Mouse (Mus musculus) MEL (cell line): ENCODE measurements around the gene Mroh2a.

Experiments
- BHLHE40 ChIP-seq: IDR thresholded peaks from 2 replicates; pipeline ENCODE4 v1.6.1; 2012; ENCODE audit warnings: low read depth, mild to moderate bottlenecking, inconsistent platforms, low read length, improper control_type of control experiment, borderline replicate concordance
- CTCF ChIP-seq, 3 experiments: IDR thresholded peaks in 2 of 3; conservative IDR thresholded peaks in 1 of 3; 2 replicates each; pipeline ENCODE4 v1.5.1; 2011 to 2012; ENCODE audit warnings: low read length in 3 of 3, low read depth in 2 of 3, mild to moderate bottlenecking in 2 of 3, improper control_type of control experiment in 1 of 3, inconsistent platforms in 1 of 3, mixed read lengths in 1 of 3, moderate library complexity in 1 of 3; ENCODE audit not compliant: control insufficient read depth in 1 of 3, insufficient read depth in 1 of 3, poor library complexity in 1 of 3, severe bottlenecking in 1 of 3
- EP300 ChIP-seq, 2 experiments: IDR thresholded peaks; 2 replicates each; pipeline ENCODE4 v1.6.1; 2011; ENCODE audit warnings: improper control_type of control experiment in 2 of 2, low read length in 2 of 2, low read depth in 1 of 2, mild to moderate bottlenecking in 1 of 2
- JUND ChIP-seq: IDR thresholded peaks from 2 replicates; pipeline ENCODE4 v1.6.1; 2011; ENCODE audit warnings: low read depth, mild to moderate bottlenecking, improper control_type of control experiment, low read length
- MAFK ChIP-seq: IDR thresholded peaks from 2 replicates; pipeline ENCODE4 v1.6.1; 2011; ENCODE audit warnings: low read depth, mild to moderate bottlenecking, low read length, improper control_type of control experiment, borderline replicate concordance
- POLR2A ChIP-seq, 2 experiments: IDR thresholded peaks; 2 replicates each; pipeline ENCODE4 v1.6.1; 2011 to 2012; ENCODE audit warnings: low read length in 2 of 2, mild to moderate bottlenecking in 2 of 2, control low read depth in 1 of 2, improper control_type of control experiment in 1 of 2, low read depth in 1 of 2, moderate library complexity in 1 of 2; ENCODE audit not compliant: control insufficient read depth in 1 of 2, insufficient read depth in 1 of 2, poor library complexity in 1 of 2
- TAL1 ChIP-seq: IDR thresholded peaks from 2 replicates; pipeline ENCODE4 v1.6.1; 2012; ENCODE audit warnings: mild to moderate bottlenecking, inconsistent platforms, low read length, moderate library complexity, mixed read lengths
- TCF12 ChIP-seq: IDR thresholded peaks from 2 replicates; pipeline ENCODE4 v1.6.1; 2014; ENCODE audit warnings: low read depth, mild to moderate bottlenecking, inconsistent platforms, low read length, improper control_type of control experiment, moderate library complexity
- USF1 ChIP-seq: IDR thresholded peaks from 2 replicates; pipeline ENCODE4 v1.6.1; 2014; ENCODE audit warnings: low read depth, mild to moderate bottlenecking, inconsistent platforms, low read length, improper control_type of control experiment, moderate library complexity
- ZNF384 ChIP-seq: IDR thresholded peaks from 2 replicates; pipeline ENCODE4 v1.6.1; 2012; ENCODE audit warnings: low read depth, mild to moderate bottlenecking, inconsistent platforms, low read length, improper control_type of control experiment

DNA sequence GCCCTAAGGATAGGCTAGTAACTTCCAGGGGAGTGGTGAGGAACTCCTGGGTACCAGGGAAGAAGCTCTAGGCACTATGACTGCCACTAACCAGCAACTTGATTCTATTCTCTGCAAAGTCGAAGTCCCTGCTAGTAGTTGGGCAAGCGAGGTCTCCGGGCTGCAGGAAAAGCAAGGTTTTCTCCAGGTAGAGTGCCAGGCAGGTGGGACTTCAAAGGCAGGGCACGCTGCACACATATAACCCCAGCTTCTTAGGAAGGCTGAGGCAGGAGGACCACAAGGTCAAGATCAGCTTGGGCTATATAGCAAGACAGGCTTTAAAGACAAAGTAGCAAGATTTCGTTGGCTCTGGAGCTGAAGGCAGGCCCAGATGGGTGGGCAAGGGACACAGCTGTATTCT lies 37.0 kb downstream of the Mroh2a start:
- TF ChIP-seq JUND, result no peak
- no peak for TF ChIP-seq USF1
- TF ChIP-seq POLR2A (IDR thresholded peaks at IDR 0.05; ENCODE audit: control insufficient read depth in 1 of 2, insufficient read depth in 1 of 2, low read depth in 1 of 2, low read length in 2 of 2, poor library complexity in 1 of 2), result no peak
- TF ChIP-seq BHLHE40, result no peak
- TF ChIP-seq MAFK, result no peak
- no peak for TF ChIP-seq CTCF (IDR thresholded peaks at IDR 0.05 in 2 of 3, conservative IDR thresholded peaks at IDR 0.05 in 1 of 3; ENCODE audit: control insufficient read depth in 1 of 3, insufficient read depth in 1 of 3, low read depth in 2 of 3, low read length in 3 of 3, poor library complexity in 1 of 3, severe bottlenecking in 1 of 3)
- no peak for TF ChIP-seq ZNF384
- no peak for TF ChIP-seq TCF12
- no peak for TF ChIP-seq EP300 (IDR thresholded peaks at IDR 0.05; ENCODE audit: low read depth in 1 of 2, low read length in 2 of 2)
- no peak for TF ChIP-seq TAL1
